ENCODE assay signal across 16 mouse cellular contexts in the genomic region with DNA sequence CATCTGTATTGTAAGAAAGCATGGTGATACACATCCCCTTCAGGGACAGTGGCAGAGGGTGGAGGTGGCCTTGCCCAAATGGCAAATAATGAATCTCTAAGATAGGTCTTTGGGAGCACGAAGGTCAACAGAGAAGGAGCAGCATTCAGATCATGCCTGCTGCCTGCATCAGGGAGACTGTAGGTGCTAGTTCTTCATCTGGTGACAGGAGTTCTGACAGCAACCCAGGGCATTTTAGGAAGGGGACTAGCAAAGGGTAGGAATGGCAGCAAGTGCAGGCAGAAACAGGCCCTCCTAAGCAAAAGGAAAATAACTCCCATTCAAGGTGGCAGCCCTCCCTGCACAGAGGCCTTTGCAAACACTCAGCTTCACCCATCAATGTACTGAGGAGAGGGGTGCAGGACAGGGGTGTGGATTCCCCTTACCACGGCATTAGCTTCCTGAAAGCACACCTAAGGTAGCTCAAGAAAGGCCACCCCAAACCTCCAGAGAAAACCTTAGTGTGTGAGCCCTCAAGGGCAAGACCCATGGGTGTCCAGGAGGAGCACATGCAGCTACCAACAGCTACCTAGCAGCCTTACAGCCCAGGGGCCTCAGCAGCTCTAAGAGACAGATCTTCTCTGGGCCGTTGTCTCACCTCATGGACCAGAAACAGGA. TPM values are rescaled to one million over a fixed set of nuclear protein-coding genes. Genes with fewer than 3 reads are reported as not detected.
DNase-seq lines count a peak whose midpoint lies in the region; ATAC-seq lines count a peak whose summit lies in the region.
"Had no signal": no experiment of that assay in that cellular context is flagged by ENCODE, and none has a peak within 500 bp of the region (broad histone marks: within the 10 kb centered on the region; RNA-seq: fewer than 3 reads in every experiment).

No protein-coding gene starts in this region.

- H3K9ac ChIP-seq in heart, embryonic 15.5 days = no peak overlapping the region
- H3K9ac ChIP-seq in heart, embryonic 11.5 days (ENCODE audit: low read depth, low read length) = no peak overlapping the region
- H3K9ac ChIP-seq in kidney, embryonic 16.5 days (replicated peaks; ENCODE audit: low read length) = peak overlapping the region; percentile 82
- peak overlapping the region; percentile 71; the same call in 1 of the 2 replicates for H3K9ac ChIP-seq in midbrain, embryonic 13.5 days (replicated peaks)
- H3K9ac ChIP-seq in midbrain, embryonic 14.5 days (replicated peaks; ENCODE audit: low read length) = no peak overlapping the region
- no peak overlapping the region for H3K9ac ChIP-seq in stomach, embryonic 16.5 days (ENCODE audit: low read length)

- peaks cover 58% of the 10 kb centered on the region for H3K4me1 ChIP-seq in heart, embryonic 15.5 days (replicated peaks)
- peaks cover 30% of the 10 kb centered on the region for H3K4me1 ChIP-seq in heart, embryonic 11.5 days (ENCODE audit: control insufficient read depth, insufficient read depth, low read length)
- H3K4me1 ChIP-seq in kidney, embryonic 16.5 days (ENCODE audit: insufficient read depth, low read length) = peaks cover 79% of the 10 kb centered on the region
- peaks cover 74% of the 10 kb centered on the region for H3K4me1 ChIP-seq in midbrain, embryonic 13.5 days (replicated peaks)
- peaks cover 32% of the 10 kb centered on the region for H3K4me1 ChIP-seq in midbrain, embryonic 14.5 days (ENCODE audit: control insufficient read depth, insufficient read depth, low read length)
- peaks cover 53% of the 10 kb centered on the region for H3K4me1 ChIP-seq in stomach, embryonic 16.5 days (ENCODE audit: control insufficient read depth, insufficient read depth, low read length)

- no peak for DNase-seq in kidney, adult 9 months
- DNase-seq in midbrain, embryonic 14.5 days = no peak
- DNase-seq in ovary, postnatal 36 days (ENCODE audit: low spot score) = no peak
- DNase-seq: adrenal gland, adult 8-10 months; cerebellum, adult 2 months; kidney, postnatal 14 days; left cerebral cortex, postnatal 4 days; lung, postnatal 14 days; retina, postnatal 1 day; thymus, postnatal 14 days had no signal

- 0 out of 2 replicates have a peak overlapping the region, but pooled peaks have one; percentile 85 for H3K4me2 ChIP-seq in heart, embryonic 15.5 days
- H3K4me2 ChIP-seq in heart, embryonic 11.5 days = no peak overlapping the region
- H3K4me2 ChIP-seq in kidney, embryonic 16.5 days (replicated peaks; ENCODE audit: low read depth, low read length) = no peak overlapping the region
- H3K4me2 ChIP-seq in midbrain, embryonic 13.5 days (replicated peaks) = peak overlapping the region; percentile 57; the same call in 1 of the 2 replicates
- no peak overlapping the region for H3K4me2 ChIP-seq in midbrain, embryonic 14.5 days (ENCODE audit: low read length)
- 0 out of 2 replicates have a peak overlapping the region, but pooled peaks have one; percentile 56 for H3K4me2 ChIP-seq in stomach, embryonic 16.5 days (ENCODE audit: low read depth, low read length)

- H3K36me3 ChIP-seq in heart, embryonic 15.5 days = no peaks in the 10 kb centered on the region
- H3K36me3 ChIP-seq in heart, embryonic 11.5 days (ENCODE audit: control insufficient read depth, insufficient read depth, low read length) = no peaks in the 10 kb centered on the region
- no peaks in the 10 kb centered on the region for H3K36me3 ChIP-seq in kidney, embryonic 16.5 days (ENCODE audit: insufficient read depth, low read length)
- no peaks in the 10 kb centered on the region for H3K36me3 ChIP-seq in midbrain, embryonic 13.5 days
- H3K36me3 ChIP-seq in midbrain, embryonic 14.5 days (ENCODE audit: control insufficient read depth, insufficient read depth, low read length) = no peaks in the 10 kb centered on the region
- no peaks in the 10 kb centered on the region for H3K36me3 ChIP-seq in stomach, embryonic 16.5 days (ENCODE audit: control insufficient read depth, insufficient read depth, low read length)
- H3K36me3 ChIP-seq: G1E had no signal

- 85% methylated on average over 3 of the region's 3 CpGs for WGBS in heart, embryonic 15.5 days
- WGBS in heart, embryonic 11.5 days (ENCODE audit: insufficient replicate concordance) = 78% methylated on average over 3 of the region's 3 CpGs
- WGBS in kidney, embryonic 16.5 days = 77% methylated on average over 3 of the region's 3 CpGs
- 70% methylated on average over 3 of the region's 3 CpGs for WGBS in midbrain, embryonic 13.5 days
- WGBS in midbrain, embryonic 14.5 days = 70% methylated on average over 3 of the region's 3 CpGs
- WGBS in stomach, embryonic 16.5 days = 67% methylated on average over 3 of the region's 3 CpGs

- no peaks in the 10 kb centered on the region for H3K9me3 ChIP-seq in heart, embryonic 15.5 days (replicated peaks)
- no peaks in the 10 kb centered on the region for H3K9me3 ChIP-seq in heart, embryonic 11.5 days (replicated peaks; ENCODE audit: control insufficient read depth, low read length)
- H3K9me3 ChIP-seq in kidney, embryonic 16.5 days (ENCODE audit: low read length) = no peaks in the 10 kb centered on the region
- H3K9me3 ChIP-seq in midbrain, embryonic 13.5 days = no peaks in the 10 kb centered on the region
- H3K9me3 ChIP-seq in midbrain, embryonic 14.5 days (ENCODE audit: control insufficient read depth, low read length) = no peaks in the 10 kb centered on the region
- no peaks in the 10 kb centered on the region for H3K9me3 ChIP-seq in stomach, embryonic 16.5 days (replicated peaks; ENCODE audit: control insufficient read depth, low read length)

- no peak for ATAC-seq in heart, embryonic 15.5 days (replicated peaks; ENCODE audit: insufficient number of reproducible peaks, insufficient read depth, low FRiP score, low read depth)
- ATAC-seq in heart, embryonic 11.5 days (replicated peaks; ENCODE audit: insufficient number of reproducible peaks, low FRiP score, low TSS enrichment) = no peak
- no peak for ATAC-seq in kidney, embryonic 16.5 days (ENCODE audit: low FRiP score, low TSS enrichment)
- ATAC-seq in midbrain, embryonic 13.5 days = no peak
- no peak for ATAC-seq in midbrain, embryonic 14.5 days (ENCODE audit: low FRiP score, low TSS enrichment)
- no peak for ATAC-seq in stomach, embryonic 16.5 days (ENCODE audit: insufficient read depth, low FRiP score)

- H3K27ac ChIP-seq in heart, embryonic 15.5 days = no peak overlapping the region
- H3K27ac ChIP-seq in heart, embryonic 11.5 days (ENCODE audit: low read depth, low read length) = no peak overlapping the region
- H3K27ac ChIP-seq in kidney, embryonic 16.5 days (ENCODE audit: low read length) = peak overlapping the region; percentile 93
- H3K27ac ChIP-seq in midbrain, embryonic 13.5 days = no peak overlapping the region
- no peak overlapping the region for H3K27ac ChIP-seq in midbrain, embryonic 14.5 days (replicated peaks; ENCODE audit: low read depth, low read length)
- H3K27ac ChIP-seq in stomach, embryonic 16.5 days (ENCODE audit: low read length) = peak overlapping the region; percentile 87; the same call in 1 of the 2 replicates

- no peak overlapping the region for H3K4me3 ChIP-seq in heart, embryonic 15.5 days
- no peak overlapping the region for H3K4me3 ChIP-seq in heart, embryonic 11.5 days (ENCODE audit: low read depth, low read length)
- no peak overlapping the region for H3K4me3 ChIP-seq in kidney, embryonic 16.5 days (ENCODE audit: low read length)
- no peak overlapping the region for H3K4me3 ChIP-seq in midbrain, embryonic 13.5 days (replicated peaks)
- no peak overlapping the region for H3K4me3 ChIP-seq in midbrain, embryonic 14.5 days (replicated peaks; ENCODE audit: low read depth, low read length)
- no peak overlapping the region for H3K4me3 ChIP-seq in stomach, embryonic 16.5 days (replicated peaks; ENCODE audit: low read length)

- peaks cover 4% of the 10 kb centered on the region; the same call in 1 of the 2 replicates for H3K27me3 ChIP-seq in heart, embryonic 15.5 days
- H3K27me3 ChIP-seq in heart, embryonic 11.5 days (ENCODE audit: control insufficient read depth, insufficient read depth, low read length) = no peaks in the 10 kb centered on the region
- H3K27me3 ChIP-seq in kidney, embryonic 16.5 days (ENCODE audit: insufficient read depth, low read length) = no peaks in the 10 kb centered on the region
- H3K27me3 ChIP-seq in midbrain, embryonic 13.5 days = no peaks in the 10 kb centered on the region
- no peaks in the 10 kb centered on the region for H3K27me3 ChIP-seq in midbrain, embryonic 14.5 days (ENCODE audit: control insufficient read depth, insufficient read depth, low read length)
- no peaks in the 10 kb centered on the region for H3K27me3 ChIP-seq in stomach, embryonic 16.5 days (ENCODE audit: control insufficient read depth, insufficient read depth, low read length)

RNA-seq across cellular contexts. Expression of gene Sox13, which starts 4.9 kb away (rescaled TPM):
- 4.5 and 6.2 TPM in 2 replicates for polyA plus RNA-seq in heart, embryonic 15.5 days (2015; fragmentation: Nextera tagmentation; extraction: Ambion mirVana)
- 3.3 and 3.7 TPM in 2 replicates for polyA plus RNA-seq in heart, embryonic 11.5 days (2014; fragmentation: Nextera tagmentation; extraction: Ambion mirVana)
- polyA plus RNA-seq in kidney, embryonic 16.5 days (2015; fragmentation: Nextera tagmentation; extraction: Ambion mirVana) = 11.5 and 12.8 TPM in 2 replicates
- polyA plus RNA-seq in midbrain, embryonic 13.5 days (2015; fragmentation: Nextera tagmentation; extraction: Ambion mirVana) = 12.5 and 13.9 TPM in 2 replicates
- 5.9 and 9.7 TPM in 2 replicates for polyA plus RNA-seq in midbrain, embryonic 14.5 days (2014; fragmentation: Nextera tagmentation; extraction: Ambion mirVana)
- 5.2 and 5.6 TPM in 2 replicates for polyA plus RNA-seq in stomach, embryonic 16.5 days (2015; fragmentation: Nextera tagmentation; extraction: Ambion mirVana)

RNA-seq across cellular contexts. Expression of gene Etnk2, which starts 55.9 kb away (rescaled TPM):
- polyA plus RNA-seq in heart, embryonic 15.5 days (2015; fragmentation: Nextera tagmentation; extraction: Ambion mirVana) = 1.3 and 1.5 TPM in 2 replicates
- polyA plus RNA-seq in heart, embryonic 11.5 days (2014; fragmentation: Nextera tagmentation; extraction: Ambion mirVana) = 1.5 TPM in 2 replicates
- 3.9 and 4.9 TPM in 2 replicates for polyA plus RNA-seq in kidney, embryonic 16.5 days (2015; fragmentation: Nextera tagmentation; extraction: Ambion mirVana)
- 7.3 and 7.6 TPM in 2 replicates for polyA plus RNA-seq in midbrain, embryonic 13.5 days (2015; fragmentation: Nextera tagmentation; extraction: Ambion mirVana)
- 11.2 and 15.6 TPM in 2 replicates for polyA plus RNA-seq in midbrain, embryonic 14.5 days (2014; fragmentation: Nextera tagmentation; extraction: Ambion mirVana)
- 4.5 and 4.7 TPM in 2 replicates for polyA plus RNA-seq in stomach, embryonic 16.5 days (2015; fragmentation: Nextera tagmentation; extraction: Ambion mirVana)
- polyA plus RNA-seq: G1E had no signal

Comparison
In these comparisons a context has a peak if more than half of its experiments do, and no peak if none do; other contexts are left out.
1. H3K4me2 ChIP-seq: peak in heart, embryonic 15.5 days (single experiment), midbrain, embryonic 13.5 days (single experiment) and stomach, embryonic 16.5 days (single experiment); none in heart, embryonic 11.5 days (single experiment), kidney, embryonic 16.5 days (single experiment) and midbrain, embryonic 14.5 days (single experiment).
2. H3K9ac ChIP-seq: peak in kidney, embryonic 16.5 days (single experiment) and midbrain, embryonic 13.5 days (single experiment); none in heart, embryonic 15.5 days (single experiment), heart, embryonic 11.5 days (single experiment), midbrain, embryonic 14.5 days (single experiment) and stomach, embryonic 16.5 days (single experiment).
3. H3K27ac ChIP-seq: peak in kidney, embryonic 16.5 days (single experiment) and stomach, embryonic 16.5 days (single experiment); none in heart, embryonic 15.5 days (single experiment), heart, embryonic 11.5 days (single experiment), midbrain, embryonic 13.5 days (single experiment) and midbrain, embryonic 14.5 days (single experiment).